Mouse (Mus musculus) testis, adult 2 months (tissue): ENCODE measurements around the gene Nacc2.

Experiments
- CTCF ChIP-seq: fragments of 200-500 bp; IDR thresholded peaks from 2 replicates; pipeline ENCODE4 v1.5.1; 2012; ENCODE audit warnings: low read depth, mild to moderate bottlenecking, inconsistent platforms, low read length, moderate library complexity; ENCODE audit not compliant: control insufficient read depth, insufficient read depth, insufficient replicate concordance
- POLR2A ChIP-seq: fragments of 200-500 bp; IDR thresholded peaks from 2 replicates; pipeline ENCODE4 v1.6.1; 2012; ENCODE audit warnings: low read depth, mild to moderate bottlenecking, inconsistent platforms, low read length, moderate library complexity; ENCODE audit not compliant: control insufficient read depth

DNA sequence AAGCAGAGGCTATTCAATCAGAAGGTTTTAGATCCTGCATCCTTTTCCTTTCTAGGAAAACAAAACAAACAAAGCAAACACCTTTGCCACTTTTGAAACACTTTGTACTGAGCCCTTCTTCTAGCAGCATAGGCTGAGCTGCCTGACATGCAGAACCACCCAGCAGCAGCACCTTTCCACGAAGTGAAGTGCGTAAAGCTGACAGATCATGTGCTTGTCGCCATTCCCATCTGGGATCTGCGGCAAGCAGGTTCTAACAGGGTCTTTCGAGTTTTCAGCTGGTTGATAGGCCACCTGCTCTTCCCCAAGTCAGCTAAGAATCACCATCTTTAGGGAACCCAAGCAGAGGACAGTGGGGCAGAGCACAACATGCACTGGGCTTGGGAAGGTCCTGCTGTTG lies 66.8 kb downstream of the Nacc2 start:
- TF ChIP-seq CTCF (no peak), POLR2A (no peak)
